Mouse (Mus musculus) olfactory bulb, adult 2 months (tissue): ENCODE measurements around the gene Ddah2. TPM values are rescaled to one million over a fixed set of nuclear protein-coding genes. Genes with fewer than 3 reads are reported as not detected.

Experiments
- H3K27ac ChIP-seq: fragments of 200-500 bp; 2 replicates; pipeline ENCODE4 v1.5.1; 2012; ENCODE audit warnings: low read depth, low read length; ENCODE audit not compliant: insufficient read depth
- H3K4me1 ChIP-seq: fragments of 200-500 bp; 2 replicates; pipeline ENCODE4 v1.6.1; 2012; ENCODE audit warnings: low read length; ENCODE audit not compliant: control insufficient read depth, insufficient read depth
- H3K4me3 ChIP-seq: fragments of 200-500 bp; 2 replicates; pipeline ENCODE4 v1.5.1; 2012; ENCODE audit warnings: mild to moderate bottlenecking, low read depth, low read length, moderate library complexity; ENCODE audit not compliant: insufficient read depth
- CTCF ChIP-seq: fragments of 200-500 bp; IDR thresholded peaks from 2 replicates; pipeline ENCODE4 v1.5.1; 2012; ENCODE audit warnings: low read depth, mild to moderate bottlenecking, low read length, moderate library complexity; ENCODE audit not compliant: insufficient read depth
- POLR2A ChIP-seq: fragments of 200-500 bp; IDR thresholded peaks from 2 replicates; pipeline ENCODE4 v1.6.1; 2012; ENCODE audit warnings: mild to moderate bottlenecking, low read depth, low read length, moderate library complexity; ENCODE audit not compliant: insufficient read depth
- WGBS: fragments of 180-500 bp; shearing (Covaris S2); methylation state at CpG from one replicate; pipeline ENCODE4 v1.1.7; 2018; 5-methylcytosine and 5-hydroxymethylcytosine counted together
- polyA plus RNA-seq: library from polyadenylated mRNA; stranded (reverse); fragments of >200 nt; gene quantifications from 2 replicates; pipeline ENCODE4 v1.2.4, GENCODE M21; 2012; ENCODE audit warnings: low replicate concordance; ENCODE audit not compliant: missing spikeins, insufficient read depth, insufficient read length

Gene Ddah2
- polyA plus RNA-seq, 1 experiment = not detected

GRCm38 (mm10) chr17:35070556-35071229 lies 11.9 kb downstream of the Ddah2 start:
- TF ChIP-seq CTCF (no peak), POLR2A (no peak)
- Histone ChIP-seq H3K27ac (no peak overlapping the region), H3K4me3 (no peak overlapping the region), H3K4me1 (no peaks in the 10 kb centered on the region)
- WGBS = 45% methylated on average over 6 of the region's 6 CpGs

GRCm38 (mm10) chr17:35071454-35071853 lies 12.6 kb downstream of the Ddah2 start:
- H3K27ac ChIP-seq = no peak overlapping the region
- no peaks in the 10 kb centered on the region for H3K4me1 ChIP-seq
- 86% methylated on average over 9 of the region's 9 CpGs for WGBS
- no peak overlapping the region for H3K4me3 ChIP-seq
- TF ChIP-seq CTCF = no peak
- no peak for TF ChIP-seq POLR2A

- H3K4me3 ChIP-seq = no peak overlapping the region
- peaks cover 10% of the 10 kb centered on the region; the same call in 1 of the 2 replicates for H3K4me1 ChIP-seq
- no peak for TF ChIP-seq POLR2A
- TF ChIP-seq CTCF = no peak
- no peak overlapping the region for H3K27ac ChIP-seq
- WGBS = 73% methylated on average over 17 of the region's 17 CpGs
These were observed 15.3 kb downstream of the Ddah2 start for GRCm38 (mm10) chr17:35074097-35074496.

- Histone ChIP-seq H3K27ac (no peak within 1 kb of the TSS), H3K4me3 (peak within 1 kb of the TSS; percentile 20), H3K4me1 (peaks cover 10% of the 10 kb centered on the region; the same call in 1 of the 2 replicates)
- 45% methylated on average over 10 of the region's 10 CpGs for WGBS
- TF ChIP-seq POLR2A = no peak
- TF ChIP-seq CTCF = no peak
These were observed 17.8 kb downstream of the Ddah2 start, which contains the start of gene Ly6g6e for GRCm38 (mm10) chr17:35076507-35077176. Gene Ly6g6e, plus strand, starts transcription at chr17:35076902.

- no peak overlapping the region for H3K27ac ChIP-seq
- H3K4me1 ChIP-seq = peaks cover 10% of the 10 kb centered on the region; the same call in 1 of the 2 replicates
- peak overlapping the region; percentile 5; the same call in 1 of the 2 replicates for H3K4me3 ChIP-seq
- TF ChIP-seq CTCF = no peak
- TF ChIP-seq POLR2A = no peak
- 25% methylated on average over 2 of the region's 2 CpGs for WGBS
These were observed 18.4 kb downstream of the Ddah2 start for GRCm38 (mm10) chr17:35077285-35077684.

- Histone ChIP-seq H3K4me3 (peak within 1 kb of the TSS; percentile 20), H3K4me1 (peaks cover 10% of the 10 kb centered on the region; the same call in 1 of the 2 replicates), H3K27ac (no peak within 1 kb of the TSS)
- TF ChIP-seq POLR2A (no peak), CTCF (no peak)
- WGBS = 22% methylated on average over 14 of the region's 14 CpGs
These were observed 19.0 kb downstream of the Ddah2 start, which contains the start of gene Ly6g6d for GRCm38 (mm10) chr17:35077786-35078233. Gene Ly6g6d, minus strand, starts transcription at chr17:35078065.

- no peak overlapping the region for H3K27ac ChIP-seq
- WGBS = 63% methylated on average over 9 of the region's 9 CpGs
These were observed 20.9 kb downstream of the Ddah2 start for GRCm38 (mm10) chr17:35079778-35080177.

GRCm38 (mm10) chr17:35080248-35080647 lies 21.4 kb downstream of the Ddah2 start:
- Histone ChIP-seq H3K27ac (no peak overlapping the region), H3K4me1 (peaks cover 10% of the 10 kb centered on the region; the same call in 1 of the 2 replicates), H3K4me3 (no peak overlapping the region)
- no peak for TF ChIP-seq POLR2A
- no peak for TF ChIP-seq CTCF
- 61% methylated on average over 6 of the region's 6 CpGs for WGBS

More at GRCm38 (mm10) chr17:35079778-35080177, 20.9 kb downstream of the Ddah2 start:
- Histone ChIP-seq H3K4me3 (no peak overlapping the region), H3K4me1 (peaks cover 10% of the 10 kb centered on the region; the same call in 1 of the 2 replicates)
- TF ChIP-seq POLR2A = no peak
- TF ChIP-seq CTCF = no peak

- H3K4me3 ChIP-seq = no peak overlapping the region
- TF ChIP-seq POLR2A (no peak), CTCF (no peak)
- no peak overlapping the region for H3K27ac ChIP-seq
- 77% methylated on average over 4 of the region's 4 CpGs for WGBS
- peaks cover 10% of the 10 kb centered on the region; the same call in 1 of the 2 replicates for H3K4me1 ChIP-seq
These were observed 21.9 kb downstream of the Ddah2 start for GRCm38 (mm10) chr17:35080710-35081109.
